Mouse (Mus musculus) kidney, embryonic 16.5 days (tissue): ENCODE data around the gene Gpatch8. TPM values are rescaled to one million over a fixed set of nuclear protein-coding genes. Genes with fewer than 3 reads are reported as not detected.

Experiments
- ATAC-seq: fragments of 200-750 bp; cut with Nextera tagmentation; 2 replicates; pipeline ENCODE4 v1.8.0; 2017; ENCODE audit warnings: moderate TSS enrichment; ENCODE audit not compliant: low FRiP score, low TSS enrichment
- H3K27ac ChIP-seq: fragments of 300-500 bp; sonication (generic); 2 replicates; pipeline ENCODE4 v1.5.1; 2014; ENCODE audit warnings: low read length
- H3K27me3 ChIP-seq: fragments of 300-500 bp; sonication (generic); 2 replicates; pipeline ENCODE4 v1.6.1; 2014; ENCODE audit warnings: low read length, control low read depth, mixed read lengths; ENCODE audit not compliant: insufficient read depth
- H3K36me3 ChIP-seq: fragments of 300-500 bp; sonication (generic); 2 replicates; pipeline ENCODE4 v1.6.1; 2014; ENCODE audit warnings: low read length, control low read depth, mixed read lengths; ENCODE audit not compliant: insufficient read depth
- H3K4me1 ChIP-seq: fragments of 300-500 bp; sonication (generic); 2 replicates; pipeline ENCODE4 v1.6.1; 2014; ENCODE audit warnings: low read length, control low read depth, mixed read lengths; ENCODE audit not compliant: insufficient read depth
- H3K4me2 ChIP-seq: fragments of 300-500 bp; sonication (generic); replicated peaks from 2 replicates; pipeline ENCODE4 v1.6.1; 2014; ENCODE audit warnings: low read depth, low read length
- H3K4me3 ChIP-seq: fragments of 300-500 bp; sonication (generic); 2 replicates; pipeline ENCODE4 v1.5.1; 2014; ENCODE audit warnings: mild to moderate bottlenecking, low read length
- H3K9ac ChIP-seq: fragments of 300-500 bp; sonication (generic); replicated peaks from 2 replicates; pipeline ENCODE4 v1.6.1; 2014; ENCODE audit warnings: low read length
- H3K9me3 ChIP-seq: fragments of 300-500 bp; sonication (generic); 2 replicates; pipeline ENCODE4 v1.6.1; 2016; ENCODE audit warnings: low read length, control low read depth
- WGBS: fragments of 180-500 bp; shearing (Covaris S2); extraction: QIAGEN DNeasy Blood & Tissue Kit; methylation state at CpG from one replicate; pipeline ENCODE4 v1.1.7; 2014; 5-methylcytosine and 5-hydroxymethylcytosine counted together
- polyA plus RNA-seq: library from polyadenylated mRNA; unstranded; fragments of >200 nt; fragmentation: Nextera tagmentation; extraction: Ambion mirVana; gene quantifications from 2 replicates; pipeline ENCODE4 v1.2.1, GENCODE M21; 2015

The Gpatch8 gene
- polyA plus RNA-seq, 1 experiment from 2014 or later: 47.5 TPM

DNA sequence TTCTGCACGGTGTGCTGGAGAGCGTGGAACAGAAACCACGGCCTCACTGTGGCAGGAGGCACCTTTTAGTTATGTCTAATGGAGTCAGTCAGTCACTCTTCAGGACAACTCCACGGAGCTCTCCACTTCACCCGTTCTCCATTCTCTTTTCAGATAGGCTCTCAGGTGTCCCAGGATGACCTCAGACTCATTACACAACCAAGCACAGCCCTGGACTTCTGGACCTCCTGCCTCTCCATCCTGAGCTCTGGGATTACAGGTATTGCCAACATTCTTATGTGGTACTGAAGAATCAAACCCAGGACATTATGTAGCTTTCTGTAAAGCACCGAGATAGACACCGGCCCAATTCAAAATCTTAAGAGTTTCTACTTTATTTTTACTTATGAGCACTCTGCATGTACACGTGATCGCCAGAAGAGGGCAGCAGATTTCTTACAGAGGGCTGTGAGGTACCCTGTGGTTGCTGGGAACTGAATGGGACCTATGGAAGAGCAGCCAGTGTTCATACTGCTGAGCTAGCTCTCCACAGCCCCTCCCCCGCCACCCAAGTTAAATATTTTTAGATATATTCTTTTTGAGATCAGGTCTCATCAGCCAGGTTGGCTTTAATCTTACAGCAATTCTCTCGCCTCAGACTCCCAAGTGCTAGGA, 69.3 kb downstream of the Gpatch8 start:
- H3K4me3 ChIP-seq: no peak overlapping the region
- no peak overlapping the region for H3K9ac ChIP-seq
- peaks cover 12% of the 10 kb centered on the region for H3K36me3 ChIP-seq
- H3K4me2 ChIP-seq: no peak overlapping the region
- no peak overlapping the region for H3K27ac ChIP-seq
- H3K9me3 ChIP-seq: no peaks in the 10 kb centered on the region
- H3K4me1 ChIP-seq: no peaks in the 10 kb centered on the region
- 72% methylated on average over 11 of the region's 11 CpGs for WGBS
- peak; percentile 84 for ATAC-seq
- no peaks in the 10 kb centered on the region for H3K27me3 ChIP-seq

DNA sequence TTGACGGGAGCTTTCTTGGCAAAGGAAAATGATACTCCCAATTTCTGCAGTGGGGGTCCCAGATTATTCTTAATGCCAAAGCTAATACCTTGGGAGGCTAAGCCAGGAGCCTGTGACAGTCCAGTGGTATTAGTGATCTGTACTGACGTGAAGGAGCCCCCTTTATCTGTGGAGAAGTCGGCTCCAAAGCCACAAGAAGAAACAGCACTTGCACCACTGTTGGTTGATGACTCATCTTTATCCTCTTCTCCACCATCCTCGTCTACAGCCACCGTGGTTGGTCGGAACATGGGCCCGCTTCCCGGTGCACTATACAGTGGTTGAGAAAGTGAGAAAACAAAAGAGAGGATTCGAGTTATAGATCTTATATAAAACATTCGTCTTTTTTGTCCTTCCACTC, 74.4 kb downstream of the Gpatch8 start:
- no peak overlapping the region for H3K4me2 ChIP-seq
- no peak overlapping the region for H3K27ac ChIP-seq
- H3K9ac ChIP-seq: no peak overlapping the region
- no peaks in the 10 kb centered on the region for H3K27me3 ChIP-seq
- WGBS: 92% methylated on average over 10 of the region's 10 CpGs
- H3K4me3 ChIP-seq: no peak overlapping the region
- ATAC-seq: no peak
- H3K4me1 ChIP-seq: no peaks in the 10 kb centered on the region
- no peaks in the 10 kb centered on the region for H3K9me3 ChIP-seq
- peaks cover 56% of the 10 kb centered on the region for H3K36me3 ChIP-seq

DNA sequence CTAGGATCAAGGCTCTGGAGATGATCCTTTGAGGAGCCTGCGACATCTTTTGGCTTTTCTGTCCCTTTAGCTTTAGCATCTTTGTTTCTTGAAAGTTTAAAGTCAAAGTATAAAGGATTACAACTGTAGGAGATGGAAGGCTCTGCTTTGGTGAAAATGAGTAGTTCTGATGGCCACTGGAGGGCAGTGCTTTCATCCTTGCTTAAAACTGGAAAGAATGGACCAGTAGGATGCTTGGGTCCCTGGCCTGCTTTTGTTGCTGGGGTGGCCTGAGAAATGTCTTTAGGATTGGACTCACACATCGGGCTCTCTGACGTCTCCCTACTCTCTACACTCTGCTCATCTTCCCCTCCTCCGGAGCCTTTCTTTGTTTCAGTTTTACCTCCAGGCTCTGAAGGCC, 75.3 kb downstream of the Gpatch8 start:
- no peak overlapping the region for H3K4me3 ChIP-seq
- peaks cover 49% of the 10 kb centered on the region for H3K36me3 ChIP-seq
- no peak overlapping the region for H3K27ac ChIP-seq
- H3K27me3 ChIP-seq: no peaks in the 10 kb centered on the region
- no peaks in the 10 kb centered on the region for H3K4me1 ChIP-seq
- WGBS: 97% methylated on average over 4 of the region's 4 CpGs
- H3K9ac ChIP-seq: no peak overlapping the region
- H3K4me2 ChIP-seq: no peak overlapping the region
- no peak for ATAC-seq
- no peaks in the 10 kb centered on the region for H3K9me3 ChIP-seq

DNA sequence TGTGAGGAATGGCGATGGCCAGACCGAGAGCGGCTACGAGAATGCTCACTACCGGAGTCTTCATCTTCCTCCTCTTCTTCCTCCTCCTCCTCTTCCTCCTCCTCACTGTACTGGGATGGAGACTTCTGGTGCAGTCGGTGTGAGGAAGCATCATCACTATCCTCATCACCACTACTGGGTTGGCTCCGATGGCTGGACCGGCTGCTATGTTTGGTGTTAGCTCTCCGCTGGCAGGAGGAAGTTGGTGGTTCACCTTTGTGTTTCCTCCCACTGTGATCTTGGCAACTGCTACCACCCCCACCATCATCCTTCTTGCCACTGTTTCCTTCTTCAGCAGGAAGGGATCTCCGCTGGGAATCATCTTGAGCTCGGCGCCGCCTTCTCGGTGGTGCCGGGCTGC, 76.1 kb downstream of the Gpatch8 start:
- no peak for ATAC-seq
- Histone ChIP-seq H3K9ac (no peak overlapping the region), H3K4me3 (no peak overlapping the region), H3K9me3 (no peaks in the 10 kb centered on the region), H3K36me3 (peaks cover 45% of the 10 kb centered on the region), H3K4me1 (no peaks in the 10 kb centered on the region), H3K27me3 (no peaks in the 10 kb centered on the region), H3K4me2 (no peak overlapping the region), H3K27ac (no peak overlapping the region)
- WGBS: 95% methylated on average over 15 of the region's 15 CpGs

DNA sequence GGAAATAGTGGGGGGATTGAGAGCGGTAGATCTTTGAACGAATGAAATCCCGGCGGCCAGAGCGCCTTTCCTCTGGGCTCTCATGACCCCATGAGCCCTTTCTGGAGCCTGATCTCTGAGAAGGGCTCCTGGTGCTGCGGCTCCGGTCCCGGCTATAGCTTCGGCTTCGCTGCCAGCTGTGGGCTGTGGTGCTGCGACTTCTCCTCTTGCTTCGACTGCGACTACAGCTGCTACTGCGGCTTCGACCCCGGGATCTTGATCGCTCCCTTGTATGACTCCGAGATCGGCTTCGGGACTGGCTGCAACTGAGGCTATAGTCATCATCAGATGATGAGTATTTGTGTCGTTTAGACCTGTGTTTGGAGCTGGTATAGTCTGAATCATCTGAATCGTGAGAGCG, 76.6 kb downstream of the Gpatch8 start:
- Histone ChIP-seq H3K9me3 (no peaks in the 10 kb centered on the region), H3K27ac (no peak overlapping the region), H3K4me3 (no peak overlapping the region), H3K4me1 (no peaks in the 10 kb centered on the region), H3K9ac (no peak overlapping the region), H3K4me2 (no peak overlapping the region), H3K36me3 (peaks cover 45% of the 10 kb centered on the region), H3K27me3 (no peaks in the 10 kb centered on the region)
- ATAC-seq: no peak
- 94% methylated on average over 23 of the region's 23 CpGs for WGBS

DNA sequence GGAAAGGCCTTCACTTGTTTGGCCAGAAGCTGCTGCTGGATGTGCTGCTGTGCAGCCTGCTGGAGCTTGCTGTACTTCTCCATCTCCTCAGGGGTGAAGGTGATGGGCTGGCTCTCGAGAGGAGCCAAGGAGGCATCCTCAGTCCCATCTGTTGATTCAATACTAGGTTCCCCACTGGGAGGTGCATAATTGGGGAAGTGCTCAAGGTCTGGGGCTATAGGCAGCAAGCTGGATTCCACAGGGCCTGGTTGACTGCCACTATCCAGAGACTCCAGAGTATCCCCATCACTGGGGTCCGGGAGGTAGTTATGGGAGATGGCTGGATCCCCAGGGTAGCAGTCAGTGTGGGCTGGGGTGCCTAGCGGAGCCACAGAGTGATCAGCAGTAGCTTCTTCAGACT, 77.5 kb downstream of the Gpatch8 start:
- H3K4me2 ChIP-seq: no peak overlapping the region
- no peak overlapping the region for H3K4me3 ChIP-seq
- H3K27me3 ChIP-seq: no peaks in the 10 kb centered on the region
- peaks cover 48% of the 10 kb centered on the region for H3K36me3 ChIP-seq
- no peak for ATAC-seq
- H3K4me1 ChIP-seq: no peaks in the 10 kb centered on the region
- no peak overlapping the region for H3K27ac ChIP-seq
- no peaks in the 10 kb centered on the region for H3K9me3 ChIP-seq
- H3K9ac ChIP-seq: no peak overlapping the region
- 91% methylated on average over 3 of the region's 3 CpGs for WGBS

DNA sequence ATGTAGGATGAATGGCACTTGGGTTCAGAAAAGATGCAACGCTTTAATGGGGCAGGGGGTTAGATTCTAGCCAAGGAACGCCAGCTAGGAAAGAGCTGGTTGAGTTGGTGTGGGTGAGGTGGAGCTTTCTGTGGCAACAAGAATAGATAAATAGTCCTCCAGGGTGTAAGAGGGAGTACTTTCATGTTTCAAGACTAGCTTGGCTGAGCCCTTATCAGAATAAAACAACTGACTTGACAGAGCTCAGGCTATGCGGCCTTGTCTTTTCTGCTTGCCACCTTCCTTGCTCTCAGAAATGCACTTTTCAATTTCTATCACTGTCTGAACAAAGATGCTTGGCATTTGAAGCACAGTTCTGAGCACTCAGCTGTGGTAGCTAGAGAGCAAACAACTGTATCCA, 81.2 kb downstream of the Gpatch8 start:
- Histone ChIP-seq H3K4me2 (no peak overlapping the region), H3K9me3 (no peaks in the 10 kb centered on the region), H3K4me3 (no peak overlapping the region), H3K9ac (no peak overlapping the region), H3K4me1 (no peaks in the 10 kb centered on the region), H3K36me3 (peaks cover 30% of the 10 kb centered on the region), H3K27ac (no peak overlapping the region), H3K27me3 (no peaks in the 10 kb centered on the region)
- WGBS: 98% methylated on average over 3 of the region's 3 CpGs
- no peak for ATAC-seq

DNA sequence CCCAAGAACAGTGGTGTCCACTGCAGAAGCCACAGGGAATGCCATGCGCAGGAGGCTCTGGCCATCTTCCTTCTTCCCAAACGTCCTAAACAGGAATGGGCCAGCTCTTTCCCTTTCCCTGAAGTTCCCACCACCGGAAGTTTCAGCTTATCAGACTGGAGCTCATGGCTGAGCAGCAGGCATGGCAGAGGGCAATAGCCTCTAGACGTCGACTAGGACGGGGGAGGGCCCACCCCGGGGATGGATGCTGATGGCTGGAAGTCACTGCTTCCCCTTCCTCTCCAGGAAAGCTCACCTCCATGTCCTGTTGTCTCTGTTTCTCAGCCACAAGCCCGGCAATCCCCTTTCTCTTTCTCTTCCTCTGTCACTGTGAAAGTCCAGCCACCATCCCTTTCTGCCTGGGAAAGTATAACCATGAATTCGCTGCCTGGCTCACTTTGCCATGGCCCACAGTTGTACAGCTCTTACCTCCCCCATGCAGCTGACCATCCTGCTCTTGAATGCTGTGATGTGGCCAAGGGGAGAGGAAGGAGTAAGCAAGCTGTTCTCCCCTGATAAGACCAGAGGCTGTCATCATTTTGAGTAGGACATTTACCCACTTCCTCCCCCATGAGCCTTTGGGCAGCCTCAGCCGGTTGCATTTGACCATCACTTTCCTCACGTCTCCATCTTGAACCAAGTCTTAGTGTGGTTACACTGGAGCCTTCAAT, 86.4 kb downstream of the Gpatch8 start, which contains the start of gene Itga2b:
TSS of gene Itga2b (minus strand) at position 475 of the 710 bp plus-strand sequence.
- H3K4me2 ChIP-seq: no peak within 1 kb of the TSS
- 55% methylated on average over 11 of the region's 11 CpGs for WGBS

DNA sequence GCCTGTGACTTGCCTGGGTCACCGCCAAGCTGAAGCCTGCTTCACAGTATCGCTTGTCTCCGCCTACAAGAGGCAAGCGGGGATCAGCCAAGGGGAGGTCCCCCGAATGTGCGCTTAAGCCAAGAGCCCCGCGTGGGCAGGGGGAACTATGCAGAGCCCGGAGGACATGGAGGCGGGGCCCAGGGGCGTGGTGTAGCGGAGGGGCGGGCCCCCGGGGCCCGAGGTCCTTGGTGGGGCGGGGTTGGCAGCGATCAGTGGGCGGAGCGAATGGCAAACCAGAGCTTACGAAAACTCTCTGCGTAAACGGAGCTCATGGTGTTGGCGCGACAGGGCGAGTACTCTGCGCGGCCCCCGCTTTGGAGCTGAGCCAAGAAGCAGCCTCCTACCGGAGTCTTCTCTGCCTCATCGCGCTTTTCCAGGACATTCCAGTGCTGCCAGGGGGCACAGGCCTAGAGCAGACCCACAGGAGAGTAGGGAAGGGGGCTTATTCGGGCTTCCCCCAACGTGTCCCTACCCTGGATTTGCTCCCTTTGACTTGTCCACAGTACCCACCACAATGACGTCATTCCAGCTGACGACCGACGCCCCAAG, 89.1 kb downstream of the Gpatch8 start:
- Histone ChIP-seq H3K27me3 (no peaks in the 10 kb centered on the region), H3K9ac (peak overlapping the region; percentile 67), H3K4me3 (peak overlapping the region; percentile 50), H3K4me2 (peak overlapping the region; percentile 90), H3K27ac (peak overlapping the region; percentile 69), H3K4me1 (peaks cover 18% of the 10 kb centered on the region), H3K9me3 (no peaks in the 10 kb centered on the region), H3K36me3 (no peaks in the 10 kb centered on the region)
- peak; percentile 96 for ATAC-seq
- under 1% methylated on average over 37 of the region's 37 CpGs for WGBS

More for the DNA sequence above, 86.4 kb downstream of the Gpatch8 start, which contains the start of gene Itga2b:
- H3K9ac ChIP-seq: no peak within 1 kb of the TSS
- peaks cover 18% of the 10 kb centered on the region for H3K4me1 ChIP-seq
- H3K9me3 ChIP-seq: no peaks in the 10 kb centered on the region
- peaks cover 3% of the 10 kb centered on the region; the same call in 1 of the 2 replicates for H3K36me3 ChIP-seq
- no peak within 1 kb of the TSS for H3K27ac ChIP-seq
- ATAC-seq: no peak
- no peaks in the 10 kb centered on the region for H3K27me3 ChIP-seq
- no peak within 1 kb of the TSS for H3K4me3 ChIP-seq
